Mouse (Mus musculus): ENCODE results near the gene Atp6v0e2.
A peak's percentile ranks its signal among the peaks of the same experiment; 100 is the strongest.

Gene Atp6v0e2

GRCm38 (mm10) chr6:48540721-48541120 lies 3.3 kb downstream of the Atp6v0e2 start:
- DNase-seq, result no peak

DNA sequence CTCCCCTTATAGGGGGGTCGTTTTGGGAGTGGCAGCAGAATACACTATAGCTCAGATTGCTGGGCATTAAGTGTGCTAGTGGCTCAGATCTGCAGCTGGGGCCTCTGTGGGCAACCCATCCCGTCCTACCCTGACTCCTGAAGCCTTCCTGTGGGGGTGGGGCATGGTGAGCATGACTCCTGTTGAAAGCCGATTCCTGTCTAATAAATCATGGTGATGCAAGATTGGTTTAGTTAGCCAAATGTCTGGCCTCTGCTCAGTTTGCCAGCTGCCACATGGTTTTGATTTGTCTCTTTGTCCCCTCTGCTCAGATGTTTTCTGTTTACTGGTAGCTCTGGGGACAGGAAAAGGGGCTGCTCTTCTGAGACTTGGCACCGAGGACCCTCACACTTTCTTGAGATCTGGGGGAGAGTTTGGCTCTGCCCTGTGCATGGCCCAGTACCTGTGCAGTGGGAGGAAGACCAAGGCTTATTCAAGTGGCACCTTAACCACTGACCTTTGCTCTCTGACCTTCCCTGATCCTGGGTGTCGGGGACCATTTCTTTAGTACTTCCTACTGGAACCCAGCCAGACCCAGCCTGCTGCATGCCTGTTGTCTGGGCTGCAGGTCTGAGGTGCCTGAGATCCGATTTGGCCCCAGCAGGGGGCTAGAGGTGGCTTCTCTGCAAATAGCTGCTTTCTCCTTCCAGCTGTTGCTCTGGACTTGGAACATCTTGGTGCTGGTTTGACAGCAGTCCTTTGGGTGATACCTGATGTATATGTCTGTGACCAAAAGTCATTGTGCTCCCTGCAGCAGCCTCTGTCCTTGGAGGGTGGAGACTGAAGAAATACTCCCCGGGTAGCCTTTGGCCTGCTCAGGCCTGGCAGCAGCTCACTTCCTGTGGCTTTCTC lies 4.4 kb downstream of the Atp6v0e2 start:
- DNase-seq, result no peak

DNA sequence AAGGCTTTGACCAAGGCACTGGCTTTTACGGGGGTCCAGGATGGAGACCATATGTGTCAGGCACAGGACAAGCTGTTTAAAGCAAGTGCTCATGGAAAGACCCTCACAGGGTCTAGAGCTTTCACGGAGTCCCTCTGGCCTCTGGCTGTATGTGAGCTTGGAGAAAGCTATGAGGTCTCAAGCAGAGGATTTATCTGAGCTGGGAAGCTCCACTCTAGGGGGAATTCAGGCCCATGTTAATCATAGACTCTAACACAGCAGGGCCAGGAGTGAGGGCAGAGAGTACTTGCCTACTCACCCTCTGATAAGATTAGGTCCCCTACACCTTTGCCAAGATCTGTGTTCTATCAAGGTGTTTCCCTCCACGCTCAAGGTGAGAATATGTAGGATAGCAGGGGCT lies 5.2 kb downstream of the Atp6v0e2 start:
- no peak for DNase-seq

GRCm38 (mm10) chr6:48545251-48545650 lies 7.8 kb downstream of the Atp6v0e2 start:
- no peak for DNase-seq

GRCm38 (mm10) chr6:48546271-48546670 lies 8.9 kb downstream of the Atp6v0e2 start:
- peak in 1 of 2 experiments; percentile 65 for DNase-seq

GRCm38 (mm10) chr6:48546858-48547257 lies 9.4 kb downstream of the Atp6v0e2 start:
- DNase-seq, result no peak

DNA sequence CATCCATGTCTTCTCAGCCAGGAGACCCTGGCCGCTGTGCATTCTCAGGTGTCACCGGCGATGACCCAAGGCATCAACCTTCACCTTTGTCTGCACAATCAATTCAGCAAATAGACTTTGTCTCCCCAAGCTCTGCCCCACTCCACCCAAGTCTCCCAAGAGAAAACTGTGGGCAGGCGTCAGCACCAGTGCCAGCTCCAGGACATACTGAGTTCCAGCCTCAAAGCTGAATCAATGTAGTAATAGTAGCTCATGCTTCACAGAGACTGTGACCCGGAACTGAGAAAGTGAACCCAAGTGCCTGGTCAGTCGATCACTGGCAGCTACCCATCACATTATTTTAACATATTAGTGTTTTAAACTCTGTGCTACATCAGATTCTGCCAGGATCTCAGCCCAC lies 10.9 kb downstream of the Atp6v0e2 start:
- DNase-seq, result no peak

DNA sequence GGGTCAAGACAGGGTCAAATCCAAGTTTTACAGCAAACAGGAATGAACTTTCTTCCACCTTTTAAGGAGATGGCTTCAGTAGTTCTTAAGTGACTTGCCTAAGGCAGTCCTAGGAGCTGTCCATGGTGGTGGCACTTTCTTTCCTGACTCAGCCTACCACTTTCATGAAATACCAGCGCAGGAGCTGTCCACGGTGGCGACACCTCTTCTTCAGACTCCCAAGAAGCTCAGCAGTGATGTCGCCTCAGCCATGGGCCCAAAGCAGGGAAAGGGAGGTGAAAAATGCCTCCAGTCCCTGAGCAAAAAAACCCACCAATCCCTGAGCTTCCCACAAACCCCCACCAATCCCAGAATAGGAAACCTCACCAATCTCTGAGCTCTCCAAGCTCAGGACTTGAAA lies 15.5 kb downstream of the Atp6v0e2 start:
- no peak for DNase-seq

DNA sequence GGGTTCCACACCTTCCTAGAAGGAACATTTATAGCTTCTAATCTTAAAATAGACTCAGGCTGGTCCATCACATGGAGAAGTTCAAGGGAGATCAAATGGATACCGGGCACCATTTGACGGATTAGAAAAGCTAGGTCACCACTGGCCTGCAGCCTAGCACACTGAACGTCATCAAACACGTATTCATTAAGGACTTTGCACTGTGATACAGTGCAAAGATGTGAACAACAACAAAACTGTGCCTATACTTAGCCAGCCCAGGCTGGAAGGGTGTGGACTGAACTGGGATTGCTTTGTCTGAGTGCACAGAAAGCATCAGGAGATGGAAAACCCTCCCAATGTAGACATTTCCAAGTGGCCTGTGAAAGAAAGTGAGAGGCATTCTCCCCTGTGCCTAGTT lies 16.4 kb downstream of the Atp6v0e2 start:
- peak in 1 of 2 experiments; percentile 45 for DNase-seq

- DNase-seq, result peak; percentile 99
Measured at GRCm38 (mm10) chr6:48554280-48555103, 17.1 kb downstream of the Atp6v0e2 start, which contains the start of gene Lrrc61. Gene Lrrc61, plus strand, starts transcription at chr6:48554796.

DNA sequence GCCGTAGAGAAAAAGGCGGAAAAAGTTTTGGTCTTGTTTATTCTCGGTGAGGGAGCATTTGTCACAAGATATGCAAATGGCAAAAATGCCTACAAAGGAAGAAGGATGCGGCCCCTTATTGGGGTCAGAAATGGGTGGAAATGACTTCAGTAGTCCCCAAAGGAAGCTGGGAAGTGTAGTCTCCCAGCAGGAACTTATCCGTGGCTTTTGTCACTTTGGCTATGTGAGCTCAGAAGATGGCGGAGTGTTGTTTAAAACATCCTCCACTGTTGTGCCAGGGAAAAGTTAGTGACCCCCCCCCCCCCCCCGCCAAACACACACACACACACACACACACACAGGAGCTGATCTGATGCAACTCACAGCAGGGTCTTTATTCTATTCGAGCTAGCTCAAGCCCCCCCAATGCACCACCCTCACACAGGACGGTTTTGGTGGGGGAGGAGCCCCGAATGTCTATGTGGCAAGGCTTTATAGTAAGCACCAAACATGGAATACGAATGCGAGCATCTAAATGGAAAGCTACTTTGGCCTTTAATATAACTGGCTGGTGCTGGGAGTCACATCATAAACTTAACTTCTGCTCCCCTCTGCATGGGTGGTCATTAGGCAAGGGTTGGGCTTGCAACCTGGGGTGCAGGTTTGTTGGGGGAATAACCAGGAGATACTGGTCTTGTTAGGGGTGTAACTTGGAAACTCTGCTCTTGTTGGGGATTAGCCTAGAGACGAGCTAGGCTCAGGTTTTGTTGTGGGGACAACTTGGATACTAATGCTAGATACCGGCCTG lies 17.9 kb downstream of the Atp6v0e2 start:
- DNase-seq, result peak in 1 of 2 experiments; percentile 72

- no peak for DNase-seq
Measured at GRCm38 (mm10) chr6:48555956-48556355, 18.5 kb downstream of the Atp6v0e2 start.

- DNase-seq, result no peak
Measured at GRCm38 (mm10) chr6:48565693-48566310, 28.4 kb downstream of the Atp6v0e2 start.

GRCm38 (mm10) chr6:48566312-48566711 lies 28.9 kb downstream of the Atp6v0e2 start:
- peak; percentile 68 to 78 for DNase-seq

GRCm38 (mm10) chr6:48568036-48568984 lies 30.9 kb downstream of the Atp6v0e2 start:
- DNase-seq, result peak; percentile 65 to 71

DNA sequence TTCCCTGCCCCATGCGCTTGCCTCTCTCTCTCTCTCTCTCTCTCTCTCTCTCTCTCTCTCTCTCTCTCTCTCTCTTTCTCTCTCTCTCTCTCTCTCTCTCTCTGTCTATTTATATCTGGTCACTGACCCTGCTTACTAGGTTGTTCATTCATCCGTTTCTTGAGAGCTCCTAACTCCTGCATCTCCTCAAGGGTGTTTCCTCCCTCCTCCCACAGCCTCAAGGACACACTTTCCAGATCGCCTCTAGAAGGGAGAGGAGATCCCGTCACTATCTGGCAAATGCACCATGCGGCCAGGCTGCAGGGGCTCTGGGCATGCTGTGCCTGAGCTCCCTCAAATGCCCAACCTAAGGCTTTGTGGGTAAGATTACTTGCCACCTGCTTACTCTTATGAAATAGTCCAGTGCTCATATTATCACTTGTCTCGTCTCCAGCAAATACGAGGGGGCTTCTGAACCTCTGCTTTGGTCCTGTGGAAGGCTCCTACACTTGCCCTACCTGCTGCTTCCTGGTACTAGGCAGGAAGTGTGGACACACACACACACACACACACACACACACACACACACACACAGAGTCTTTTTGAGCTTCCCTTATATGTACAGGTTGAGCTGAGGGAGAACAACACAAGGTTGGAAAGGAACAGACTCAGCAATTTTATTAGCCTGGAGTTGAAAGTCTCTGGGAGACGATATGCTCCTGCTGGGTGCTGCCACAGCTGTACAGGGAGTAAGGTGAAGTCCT lies 31.8 kb downstream of the Atp6v0e2 start:
- DNase-seq, result peak; percentile 25 to 30

DNA sequence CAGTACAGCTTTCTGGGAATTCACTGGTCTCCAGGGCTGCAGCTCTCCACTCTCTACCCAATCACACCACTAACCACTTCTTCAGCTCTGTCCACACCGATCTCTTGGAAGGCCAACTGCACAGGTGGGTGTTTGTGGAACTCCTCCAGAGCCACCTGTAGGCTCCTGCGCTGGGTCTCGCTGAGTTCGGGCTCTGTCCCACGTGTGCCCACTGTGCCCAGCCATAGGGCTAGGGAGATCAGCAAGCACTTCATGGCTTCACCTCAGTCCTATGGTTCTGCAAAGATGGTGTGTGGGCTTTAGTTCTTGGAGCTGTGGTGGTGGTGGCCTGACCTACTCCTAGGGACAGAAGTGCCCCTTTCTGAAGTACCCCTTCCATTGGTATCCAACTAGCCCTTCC lies 34.6 kb downstream of the Atp6v0e2 start:
- DNase-seq, result no peak

DNA sequence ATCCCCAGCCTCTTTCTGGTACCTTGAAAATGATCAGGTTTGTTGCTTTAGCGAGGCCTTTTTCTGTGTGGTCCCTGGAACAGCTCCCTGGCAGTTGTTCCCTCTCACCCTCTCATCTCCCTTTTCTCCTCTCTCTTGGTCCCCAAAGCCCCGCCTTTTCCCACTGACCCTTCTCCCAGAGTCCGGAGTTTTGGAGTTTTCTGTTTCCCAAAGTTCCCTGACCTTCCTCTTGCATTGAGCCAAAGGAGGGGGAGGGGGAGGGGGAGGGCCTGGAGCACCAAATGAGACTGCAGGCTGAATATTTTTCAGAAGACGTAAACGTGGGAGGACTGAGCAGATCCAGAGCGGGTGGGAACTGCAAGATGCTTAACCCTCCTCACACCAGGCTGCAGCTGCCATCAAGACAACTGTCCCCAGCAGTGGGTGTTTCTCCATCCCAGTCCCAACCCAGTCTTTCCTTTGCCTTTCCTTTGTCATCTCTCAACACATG lies 35.2 kb downstream of the Atp6v0e2 start, which contains the start of gene Rarres2:
Gene Rarres2 (minus strand): TSS at position 218 of the 490 bp plus-strand sequence.
- DNase-seq, result no peak

GRCm38 (mm10) chr6:48573280-48573679 lies 35.9 kb downstream of the Atp6v0e2 start:
- no peak for DNase-seq

GRCm38 (mm10) chr6:48573981-48574380 lies 36.6 kb downstream of the Atp6v0e2 start:
- no peak for DNase-seq

All from cerebellum, postnatal 25 days (tissue).